Mouse (Mus musculus) liver, embryonic 12.5 days (tissue): ENCODE data around the gene Olfr544. TPM values are rescaled to one million over a fixed set of nuclear protein-coding genes. Genes with fewer than 3 reads are reported as not detected.
"Not testable (repeated sequence)": the region's sequence is repeated elsewhere in the genome, so short reads cannot be mapped to it uniquely, and the experiment has no call there.

Experiments
- ATAC-seq: fragments of 200-750 bp; cut with Nextera tagmentation; 2 replicates; pipeline ENCODE4 v1.8.0; 2017; ENCODE audit warnings: moderate number of reproducible peaks, mild to moderate bottlenecking, moderate library complexity
- H3K27ac ChIP-seq: fragments of 300-500 bp; sonication (generic); 2 replicates; pipeline ENCODE4 v1.5.1; 2016; ENCODE audit warnings: mild to moderate bottlenecking
- H3K27me3 ChIP-seq: fragments of 300-500 bp; sonication (generic); replicated peaks from 2 replicates; pipeline ENCODE4 v1.6.1; 2016; ENCODE audit warnings: mild to moderate bottlenecking, moderate library complexity
- H3K36me3 ChIP-seq: fragments of 300-500 bp; sonication (generic); 2 replicates; pipeline ENCODE4 v1.6.1; 2016; ENCODE audit warnings: mild to moderate bottlenecking, moderate library complexity
- H3K4me1 ChIP-seq: fragments of 300-500 bp; sonication (generic); 2 replicates; pipeline ENCODE4 v1.6.1; 2016
- H3K4me2 ChIP-seq: fragments of 300-500 bp; sonication (generic); 2 replicates; pipeline ENCODE4 v1.6.1; 2016; ENCODE audit warnings: mild to moderate bottlenecking, moderate library complexity
- H3K4me3 ChIP-seq: fragments of 300-500 bp; sonication (generic); 2 replicates; pipeline ENCODE4 v1.5.1; 2016; ENCODE audit warnings: mild to moderate bottlenecking, moderate library complexity
- H3K9ac ChIP-seq: fragments of 300-500 bp; sonication (generic); 2 replicates; pipeline ENCODE4 v1.6.1; 2016; ENCODE audit warnings: mild to moderate bottlenecking, moderate library complexity
- H3K9me3 ChIP-seq: fragments of 300-500 bp; sonication (generic); replicated peaks from 2 replicates; pipeline ENCODE4 v1.6.1; 2016; ENCODE audit warnings: mild to moderate bottlenecking, moderate library complexity
- WGBS: fragments of 180-500 bp; shearing (Covaris S2); methylation state at CpG from one replicate; pipeline ENCODE4 v1.1.7; 2016; ENCODE audit not compliant: insufficient replicate concordance; 5-methylcytosine and 5-hydroxymethylcytosine counted together
- polyA plus RNA-seq: library from polyadenylated mRNA; unstranded; fragments of >200 nt; fragmentation: Nextera tagmentation; extraction: Ambion mirVana; gene quantifications from 2 replicates; pipeline ENCODE4 v1.2.1, GENCODE M21; 2016

Gene Olfr544
- polyA plus RNA-seq, 1 experiment from 2014 or later = 0.19 TPM

- Histone ChIP-seq H3K27ac (no peak overlapping the region), H3K9me3 (no peaks in the 10 kb centered on the region), H3K36me3 (no peaks in the 10 kb centered on the region), H3K4me2 (no peak overlapping the region), H3K9ac (no peak overlapping the region), H3K27me3 (no peaks in the 10 kb centered on the region; the same call in 1 of the 2 replicates), H3K4me3 (no peak overlapping the region), H3K4me1 (no peaks in the 10 kb centered on the region)
- WGBS = 64% methylated on average over 5 of the region's 5 CpGs
- ATAC-seq = no peak
Observed at GRCm38 (mm10) chr7:102501986-102502385, 13.9 kb upstream of the Olfr544 start.

DNA sequence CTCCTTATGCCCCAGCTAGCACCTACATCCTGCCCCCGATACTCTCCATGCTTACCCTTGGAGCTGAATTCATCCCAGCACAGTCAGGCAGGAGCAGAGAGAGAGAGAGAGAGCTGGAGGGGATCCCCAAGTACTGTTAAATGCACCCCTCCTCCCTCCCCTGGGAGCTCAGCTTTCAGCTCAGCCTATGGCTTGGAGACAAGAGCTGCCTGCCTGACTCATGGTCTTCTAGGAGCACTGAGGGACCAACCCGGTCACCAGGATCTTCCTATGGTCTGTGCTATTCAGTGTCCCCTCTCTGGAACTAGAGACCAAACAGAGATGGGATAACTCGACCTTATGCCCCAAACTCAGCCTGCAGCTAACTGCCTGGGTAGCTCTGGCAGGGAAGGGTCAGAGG lies 11.4 kb upstream of the Olfr544 start, which contains the start of gene Olfr545:
Olfr545 (minus strand) TSS at position 101 of the 400 bp plus-strand sequence.
- H3K27ac ChIP-seq = no peak within 1 kb of the TSS
- H3K4me1 ChIP-seq = no peaks in the 10 kb centered on the region
- no peak for ATAC-seq
- no peak within 1 kb of the TSS for H3K4me3 ChIP-seq
- WGBS = 48% methylated on average over 3 of the region's 3 CpGs
- no peaks in the 10 kb centered on the region; the same call in 1 of the 2 replicates for H3K27me3 ChIP-seq
- H3K36me3 ChIP-seq = no peaks in the 10 kb centered on the region
- no peak within 1 kb of the TSS for H3K9ac ChIP-seq
- H3K4me2 ChIP-seq = no peak within 1 kb of the TSS
- no peaks in the 10 kb centered on the region for H3K9me3 ChIP-seq

DNA sequence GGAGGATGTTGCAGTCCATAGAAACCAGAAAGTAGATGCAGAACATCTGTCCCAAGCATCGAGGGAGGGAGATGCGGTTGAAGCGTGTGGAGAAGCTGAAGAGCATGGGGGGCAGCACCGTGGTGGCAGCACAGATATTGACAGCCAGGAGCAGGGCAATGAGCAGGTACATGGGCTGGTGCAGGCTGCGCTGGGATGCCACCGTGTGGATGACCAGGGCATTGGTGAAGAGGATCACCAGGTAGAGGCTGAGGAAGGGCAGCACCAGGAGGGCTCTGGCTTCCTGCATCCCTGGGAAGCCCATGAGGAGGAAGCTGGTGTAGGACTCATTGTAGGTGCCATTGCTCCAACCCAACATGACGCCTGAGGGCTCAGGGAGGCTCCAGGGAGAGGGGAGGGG lies 6.3 kb upstream of the Olfr544 start:
- not testable (repeated sequence) for H3K4me1 ChIP-seq, H3K9ac ChIP-seq, H3K4me2 ChIP-seq, H3K9me3 ChIP-seq, H3K36me3 ChIP-seq, H3K27ac ChIP-seq, H3K4me3 ChIP-seq, H3K27me3 ChIP-seq
- 36% methylated on average over 7 of the region's 7 CpGs for WGBS
- ATAC-seq = peak; percentile 47; the same call in 1 of the 2 replicates

DNA sequence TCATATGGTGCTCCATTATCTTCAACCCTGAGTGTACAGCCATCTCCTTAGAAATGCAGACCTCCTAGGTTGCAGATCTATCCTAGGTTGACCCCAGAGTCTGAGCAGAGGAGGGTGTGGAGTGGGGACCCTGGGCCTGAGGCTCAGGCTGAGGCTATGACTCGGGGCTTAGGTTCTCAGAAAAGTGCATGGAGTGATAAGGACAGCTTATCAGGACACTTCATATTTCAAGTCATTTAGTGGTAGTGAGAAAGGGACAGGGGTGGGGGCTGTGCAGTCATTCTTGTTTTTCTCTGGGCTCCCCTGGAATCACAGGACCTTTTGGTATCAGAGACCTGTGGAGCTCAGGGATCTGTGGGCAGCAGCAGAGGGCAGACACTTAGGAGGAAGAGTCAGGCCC lies 2.0 kb downstream of the Olfr544 start:
- H3K27ac ChIP-seq = no peak overlapping the region
- H3K36me3 ChIP-seq = no peaks in the 10 kb centered on the region
- H3K4me3 ChIP-seq = no peak overlapping the region
- H3K27me3 ChIP-seq = no peaks in the 10 kb centered on the region
- ATAC-seq = peak; percentile 85
- no peak overlapping the region for H3K9ac ChIP-seq
- H3K9me3 ChIP-seq = no peaks in the 10 kb centered on the region
- peak overlapping the region; percentile 38 for H3K4me2 ChIP-seq
- H3K4me1 ChIP-seq = peaks cover 46% of the 10 kb centered on the region
- 0% methylated on average over 1 of the region's 1 CpGs for WGBS

DNA sequence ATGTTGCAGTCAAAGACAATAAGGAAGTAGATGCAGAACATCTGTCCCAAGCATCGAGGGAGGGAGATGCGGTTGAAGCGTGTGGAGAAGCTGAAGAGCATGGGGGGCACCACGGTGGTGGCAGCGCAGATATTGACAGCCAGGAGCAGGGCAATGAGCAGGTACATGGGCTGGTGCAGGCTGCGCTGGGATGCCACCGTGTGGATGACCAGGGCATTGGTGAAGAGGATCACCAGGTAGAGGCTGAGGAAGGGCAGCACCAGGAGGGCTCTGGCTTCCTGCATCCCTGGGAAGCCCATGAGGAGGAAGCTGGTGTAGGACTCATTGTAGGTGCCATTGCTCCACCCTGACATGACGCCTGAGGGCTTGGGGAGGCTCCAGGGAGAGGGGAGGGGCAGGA lies 3.3 kb downstream of the Olfr544 start:
- H3K9me3 ChIP-seq, H3K9ac ChIP-seq, H3K4me2 ChIP-seq, ATAC-seq, H3K36me3 ChIP-seq, H3K4me3 ChIP-seq, H3K27me3 ChIP-seq, H3K27ac ChIP-seq: not testable (repeated sequence)
- 47% methylated on average over 8 of the region's 8 CpGs for WGBS
- peaks cover 46% of the 10 kb centered on the region for H3K4me1 ChIP-seq

GRCm38 (mm10) chr7:102483665-102484064 lies 4.4 kb downstream of the Olfr544 start:
- Histone ChIP-seq H3K4me2 (no peak overlapping the region), H3K27ac (no peak overlapping the region), H3K9ac (no peak overlapping the region), H3K9me3 (no peaks in the 10 kb centered on the region), H3K4me3 (no peak overlapping the region), H3K36me3 (no peaks in the 10 kb centered on the region), H3K4me1 (peaks cover 46% of the 10 kb centered on the region), H3K27me3 (no peaks in the 10 kb centered on the region)
- ATAC-seq = no peak
- 87% methylated on average over 2 of the region's 2 CpGs for WGBS

DNA sequence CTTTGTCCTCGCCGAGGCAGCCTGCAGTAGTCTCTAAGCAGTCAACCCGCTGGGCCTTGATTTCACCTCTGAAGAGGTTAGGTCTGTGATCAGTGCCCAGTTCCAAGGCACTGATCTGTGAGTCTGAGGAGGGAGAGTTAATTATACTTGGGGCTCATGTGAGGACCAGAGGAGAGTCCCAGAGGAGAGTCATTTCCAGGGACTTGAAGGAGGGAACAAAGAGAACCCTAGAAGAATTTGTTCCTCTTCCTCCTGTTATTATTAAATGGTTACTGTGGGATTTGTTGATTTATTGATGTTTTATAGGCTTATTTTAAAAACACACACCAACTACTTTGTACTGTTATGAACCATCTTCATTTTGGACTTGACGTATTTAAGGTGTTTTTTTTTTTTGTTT lies 6.5 kb downstream of the Olfr544 start, which contains the start of gene Olfr543:
Olfr543 (minus strand) TSS at position 101 of the 400 bp plus-strand sequence.
- H3K4me3 ChIP-seq = no peak within 1 kb of the TSS
- no peak within 1 kb of the TSS for H3K4me2 ChIP-seq
- H3K9ac ChIP-seq = no peak within 1 kb of the TSS
- no peaks in the 10 kb centered on the region for H3K27me3 ChIP-seq
- ATAC-seq = no peak
- 84% methylated on average over 4 of the region's 4 CpGs for WGBS
- H3K27ac ChIP-seq = no peak within 1 kb of the TSS
- H3K4me1 ChIP-seq = peaks cover 42% of the 10 kb centered on the region
- H3K9me3 ChIP-seq = no peaks in the 10 kb centered on the region
- H3K36me3 ChIP-seq = peaks cover 6% of the 10 kb centered on the region; the same call in 1 of the 2 replicates

DNA sequence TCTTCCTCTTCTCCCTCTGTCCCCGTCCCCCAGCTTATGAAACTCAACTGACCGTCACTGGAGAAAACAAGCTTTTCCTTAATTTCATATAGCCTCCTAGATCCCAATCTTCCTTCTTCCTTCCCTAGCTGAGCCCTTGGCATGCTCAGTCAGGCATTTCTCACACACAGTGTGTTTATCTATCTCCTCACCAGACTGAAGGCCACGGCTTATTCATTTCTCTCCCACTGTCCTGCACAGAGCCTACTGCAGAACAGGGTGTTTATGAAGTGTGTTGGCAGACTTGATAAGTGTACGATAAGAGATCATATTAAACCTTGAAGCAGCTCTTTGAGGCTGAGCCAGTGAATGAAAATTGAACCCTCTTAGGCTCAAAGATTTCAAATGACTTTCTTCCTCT lies 7.3 kb downstream of the Olfr544 start:
- peaks cover 34% of the 10 kb centered on the region for H3K4me1 ChIP-seq
- no peak overlapping the region for H3K27ac ChIP-seq
- H3K9me3 ChIP-seq = no peaks in the 10 kb centered on the region
- no peak overlapping the region for H3K9ac ChIP-seq
- H3K27me3 ChIP-seq = no peaks in the 10 kb centered on the region
- H3K36me3 ChIP-seq = peaks cover 6% of the 10 kb centered on the region; the same call in 1 of the 2 replicates
- H3K4me2 ChIP-seq = no peak overlapping the region
- ATAC-seq = no peak
- no peak overlapping the region for H3K4me3 ChIP-seq
- 57% methylated on average over 4 of the region's 4 CpGs for WGBS

GRCm38 (mm10) chr7:102479368-102480078 lies 8.6 kb downstream of the Olfr544 start:
- H3K36me3 ChIP-seq = peaks cover 11% of the 10 kb centered on the region; the same call in 1 of the 2 replicates
- ATAC-seq = no peak
- no peak overlapping the region for H3K27ac ChIP-seq
- 70% methylated on average over 5 of the region's 5 CpGs for WGBS
- H3K27me3 ChIP-seq = no peaks in the 10 kb centered on the region
- H3K4me2 ChIP-seq = no peak overlapping the region
- H3K4me3 ChIP-seq = no peak overlapping the region
- H3K4me1 ChIP-seq = peaks cover 23% of the 10 kb centered on the region
- H3K9ac ChIP-seq = no peak overlapping the region
- no peaks in the 10 kb centered on the region for H3K9me3 ChIP-seq

GRCm38 (mm10) chr7:102478926-102479325 lies 9.2 kb downstream of the Olfr544 start:
- 74% methylated on average over 3 of the region's 3 CpGs for WGBS
- H3K36me3 ChIP-seq = peaks cover 11% of the 10 kb centered on the region; the same call in 1 of the 2 replicates
- no peaks in the 10 kb centered on the region for H3K27me3 ChIP-seq
- H3K4me3 ChIP-seq = no peak overlapping the region
- ATAC-seq = no peak
- H3K27ac ChIP-seq = no peak overlapping the region
- no peaks in the 10 kb centered on the region for H3K9me3 ChIP-seq
- no peak overlapping the region for H3K4me2 ChIP-seq
- peaks cover 17% of the 10 kb centered on the region for H3K4me1 ChIP-seq
- H3K9ac ChIP-seq = no peak overlapping the region

GRCm38 (mm10) chr7:102478425-102478824 lies 9.7 kb downstream of the Olfr544 start:
- H3K4me1 ChIP-seq = peaks cover 12% of the 10 kb centered on the region
- H3K9ac ChIP-seq = no peak overlapping the region
- peaks cover 11% of the 10 kb centered on the region; the same call in 1 of the 2 replicates for H3K36me3 ChIP-seq
- 68% methylated on average over 4 of the region's 4 CpGs for WGBS
- no peak overlapping the region for H3K27ac ChIP-seq
- H3K4me3 ChIP-seq = no peak overlapping the region
- ATAC-seq = peak; percentile 45; the same call in 1 of the 2 replicates
- H3K27me3 ChIP-seq = no peaks in the 10 kb centered on the region
- H3K4me2 ChIP-seq = no peak overlapping the region
- no peaks in the 10 kb centered on the region for H3K9me3 ChIP-seq

GRCm38 (mm10) chr7:102477377-102477776 lies 10.7 kb downstream of the Olfr544 start:
- WGBS = 79% methylated on average over 11 of the region's 11 CpGs
- H3K4me3 ChIP-seq = no peak overlapping the region
- H3K27ac ChIP-seq = no peak overlapping the region
- H3K27me3 ChIP-seq = no peaks in the 10 kb centered on the region
- no peak overlapping the region for H3K4me2 ChIP-seq
- peaks cover 11% of the 10 kb centered on the region; the same call in 1 of the 2 replicates for H3K36me3 ChIP-seq
- peaks cover 5% of the 10 kb centered on the region for H3K4me1 ChIP-seq
- no peak overlapping the region for H3K9ac ChIP-seq
- no peaks in the 10 kb centered on the region for H3K9me3 ChIP-seq
- ATAC-seq = no peak
